Comparison of ENCODE assay signal across 14 mouse cellular contexts in genomic region chr16:30548291-30548690, GRCm38 (mm10). TPM values are rescaled to one million over a fixed set of nuclear protein-coding genes. Genes with fewer than 3 reads are reported as not detected.
DNase-seq lines count a peak whose midpoint lies in the region; ATAC-seq lines count a peak whose summit lies in the region.
"Had no signal": no experiment of that assay in that cellular context is flagged by ENCODE, and none has a peak within 500 bp of the region (broad histone marks: within the 10 kb centered on the region; RNA-seq: fewer than 3 reads in every experiment).

No protein-coding gene starts in this region.

- H3K9me3 ChIP-seq in forebrain, embryonic 14.5 days (replicated peaks; ENCODE audit: control insufficient read depth, low read length): no peaks in the 10 kb centered on the region
- no peaks in the 10 kb centered on the region for H3K9me3 ChIP-seq in hindbrain, embryonic 14.5 days (ENCODE audit: control insufficient read depth, low read length)
- H3K9me3 ChIP-seq in midbrain, embryonic 16.5 days (replicated peaks; ENCODE audit: control insufficient read depth, low read length, poor library complexity, severe bottlenecking): no peaks in the 10 kb centered on the region

- no peak for ATAC-seq in forebrain, embryonic 14.5 days
- ATAC-seq in hindbrain, embryonic 14.5 days (ENCODE audit: low FRiP score): no peak
- no peak for ATAC-seq in midbrain, embryonic 16.5 days

- no peak overlapping the region for H3K4me3 ChIP-seq in forebrain, embryonic 14.5 days (ENCODE audit: low read depth, low read length)
- no peak overlapping the region for H3K4me3 ChIP-seq in hindbrain, embryonic 14.5 days (replicated peaks; ENCODE audit: low read length)
- H3K4me3 ChIP-seq in midbrain, embryonic 16.5 days (ENCODE audit: low read depth, low read length): peak overlapping the region; percentile 85; the same call in 1 of the 2 replicates
- H3K4me3 ChIP-seq: megakaryocyte, embryonic 14.5 days had no signal

- H3K27ac ChIP-seq in forebrain, embryonic 14.5 days (ENCODE audit: low read depth, low read length): no peak overlapping the region
- no peak overlapping the region for H3K27ac ChIP-seq in hindbrain, embryonic 14.5 days
- no peak overlapping the region for H3K27ac ChIP-seq in midbrain, embryonic 16.5 days (ENCODE audit: low read length)

- WGBS in forebrain, embryonic 14.5 days: 84% methylated on average over 5 of the region's 5 CpGs
- 85% methylated on average over 5 of the region's 5 CpGs for WGBS in hindbrain, embryonic 14.5 days
- 84% methylated on average over 5 of the region's 5 CpGs for WGBS in midbrain, embryonic 16.5 days

- H3K36me3 ChIP-seq in forebrain, embryonic 14.5 days (ENCODE audit: control insufficient read depth, insufficient read depth, low read length): peaks cover 32% of the 10 kb centered on the region
- peaks cover 38% of the 10 kb centered on the region for H3K36me3 ChIP-seq in hindbrain, embryonic 14.5 days (replicated peaks; ENCODE audit: control insufficient read depth, insufficient read depth)
- peaks cover 22% of the 10 kb centered on the region for H3K36me3 ChIP-seq in midbrain, embryonic 16.5 days (ENCODE audit: control insufficient read depth, insufficient read depth, low read length)

- peaks cover 5% of the 10 kb centered on the region; the same call in 1 of the 2 replicates for H3K4me1 ChIP-seq in forebrain, embryonic 14.5 days (ENCODE audit: control insufficient read depth, insufficient read depth, low read length)
- H3K4me1 ChIP-seq in hindbrain, embryonic 14.5 days (replicated peaks; ENCODE audit: control insufficient read depth, insufficient read depth, low read length): peaks cover 19% of the 10 kb centered on the region
- peaks cover 19% of the 10 kb centered on the region for H3K4me1 ChIP-seq in midbrain, embryonic 16.5 days (ENCODE audit: control insufficient read depth, insufficient read depth, low read length)

- H3K9ac ChIP-seq in forebrain, embryonic 14.5 days (ENCODE audit: low read length): peak overlapping the region; percentile 90; the same call in 1 of the 2 replicates
- no peak overlapping the region for H3K9ac ChIP-seq in hindbrain, embryonic 14.5 days
- peak overlapping the region; percentile 96; the same call in 1 of the 2 replicates for H3K9ac ChIP-seq in midbrain, embryonic 16.5 days (ENCODE audit: low read depth, low read length)
- H3K9ac ChIP-seq: lung, embryonic 14.5 days had no signal

- peak overlapping the region; percentile 53 for H3K4me2 ChIP-seq in forebrain, embryonic 14.5 days (ENCODE audit: low read length)
- H3K4me2 ChIP-seq in hindbrain, embryonic 14.5 days (replicated peaks): peak overlapping the region; percentile 67
- peak overlapping the region; percentile 65 for H3K4me2 ChIP-seq in midbrain, embryonic 16.5 days (ENCODE audit: low read length)
- H3K4me2 ChIP-seq: lung, embryonic 14.5 days had no signal

- no peaks in the 10 kb centered on the region for H3K27me3 ChIP-seq in forebrain, embryonic 14.5 days (replicated peaks; ENCODE audit: control insufficient read depth, insufficient read depth, low read length)
- H3K27me3 ChIP-seq in hindbrain, embryonic 14.5 days (ENCODE audit: control insufficient read depth, insufficient read depth, low read length): no peaks in the 10 kb centered on the region
- no peaks in the 10 kb centered on the region for H3K27me3 ChIP-seq in midbrain, embryonic 16.5 days (ENCODE audit: control insufficient read depth, insufficient read depth, low read depth, low read length)

- peak; percentile 33 for DNase-seq in layer of hippocampus, adult 9-11 months
- no peak for DNase-seq in layer of hippocampus, postnatal 25 days (ENCODE audit: extremely low spot score in 1 of 2, low spot score in 1 of 2)
- DNase-seq in forebrain, embryonic 14.5 days (ENCODE audit: low spot score): no peak
- DNase-seq in hindbrain, embryonic 14.5 days (ENCODE audit: low spot score): no peak
- no peak for DNase-seq in cerebellum, postnatal 14 days
- DNase-seq in gastrocnemius, adult 18-20 months (ENCODE audit: low spot score): no peak
- DNase-seq: cerebellum, postnatal 36 days; gastrocnemius, postnatal 10 days; heart, postnatal 36 days; kidney, adult 8-10 months; lung, embryonic 14.5 days had no signal

RNA-seq across cellular contexts. Expression of gene Tmem44, which starts 2.4 kb away (rescaled TPM):
- 10 to 100 TPM; 35.2 to 40.9 TPM for total RNA-seq in layer of hippocampus, postnatal 25 days (2021)
- 57.5 and 62.4 TPM in 2 replicates for polyA plus RNA-seq in forebrain, embryonic 14.5 days (2014; fragmentation: Nextera tagmentation; extraction: Ambion mirVana)
- polyA plus RNA-seq in hindbrain, embryonic 14.5 days (2014; fragmentation: Nextera tagmentation; extraction: Ambion mirVana): 63.9 and 76.4 TPM in 2 replicates
- 81.1 and 84.7 TPM in 2 replicates for polyA plus RNA-seq in midbrain, embryonic 16.5 days (2015; fragmentation: Nextera tagmentation; extraction: Ambion mirVana)
- total RNA-seq in gastrocnemius, adult 18-20 months (2021): 1 to 10 TPM; 1.3 to 1.9 TPM
- total RNA-seq: neutrophil, adult 5-6 weeks had no signal

RNA-seq across cellular contexts. Expression of gene Lsg1, which starts 39.1 kb away (rescaled TPM):
- 10 to 100 TPM; 17.3 to 21.1 TPM for total RNA-seq in layer of hippocampus, postnatal 25 days (2021)
- polyA plus RNA-seq in forebrain, embryonic 14.5 days (2014; fragmentation: Nextera tagmentation; extraction: Ambion mirVana): 59.1 and 62.3 TPM in 2 replicates
- 44.3 and 50.0 TPM in 2 replicates for polyA plus RNA-seq in hindbrain, embryonic 14.5 days (2014; fragmentation: Nextera tagmentation; extraction: Ambion mirVana)
- 39.1 and 51.6 TPM in 2 replicates for polyA plus RNA-seq in midbrain, embryonic 16.5 days (2015; fragmentation: Nextera tagmentation; extraction: Ambion mirVana)
- 10 to 100 TPM; 18.6 to 18.9 TPM for total RNA-seq in gastrocnemius, adult 18-20 months (2021)

RNA-seq across cellular contexts. Expression of gene Fam43a, which starts 51.2 kb away (rescaled TPM):
- 10 to 100 TPM in 1 of 2 experiments, 1 to 10 TPM in 1; 9.0 to 12.7 TPM for total RNA-seq in layer of hippocampus, postnatal 25 days (2021)
- polyA plus RNA-seq in forebrain, embryonic 14.5 days (2014; fragmentation: Nextera tagmentation; extraction: Ambion mirVana): 6.1 and 6.7 TPM in 2 replicates
- 10.2 and 10.7 TPM in 2 replicates for polyA plus RNA-seq in hindbrain, embryonic 14.5 days (2014; fragmentation: Nextera tagmentation; extraction: Ambion mirVana)
- 15.6 and 15.8 TPM in 2 replicates for polyA plus RNA-seq in midbrain, embryonic 16.5 days (2015; fragmentation: Nextera tagmentation; extraction: Ambion mirVana)
- 1 to 10 TPM; 4.3 to 6.6 TPM for total RNA-seq in gastrocnemius, adult 18-20 months (2021)
